Mouse (Mus musculus) olfactory bulb, adult 2 months (tissue): Measurements from ENCODE around the gene Vps26a.

ENCODE experiments used
- CTCF ChIP-seq: fragments of 200-500 bp; IDR thresholded peaks from 2 replicates; pipeline ENCODE4 v1.5.1; 2012; ENCODE audit warnings: low read depth, mild to moderate bottlenecking, low read length, moderate library complexity; ENCODE audit not compliant: insufficient read depth
- POLR2A ChIP-seq: fragments of 200-500 bp; IDR thresholded peaks from 2 replicates; pipeline ENCODE4 v1.6.1; 2012; ENCODE audit warnings: mild to moderate bottlenecking, low read depth, low read length, moderate library complexity; ENCODE audit not compliant: insufficient read depth

DNA sequence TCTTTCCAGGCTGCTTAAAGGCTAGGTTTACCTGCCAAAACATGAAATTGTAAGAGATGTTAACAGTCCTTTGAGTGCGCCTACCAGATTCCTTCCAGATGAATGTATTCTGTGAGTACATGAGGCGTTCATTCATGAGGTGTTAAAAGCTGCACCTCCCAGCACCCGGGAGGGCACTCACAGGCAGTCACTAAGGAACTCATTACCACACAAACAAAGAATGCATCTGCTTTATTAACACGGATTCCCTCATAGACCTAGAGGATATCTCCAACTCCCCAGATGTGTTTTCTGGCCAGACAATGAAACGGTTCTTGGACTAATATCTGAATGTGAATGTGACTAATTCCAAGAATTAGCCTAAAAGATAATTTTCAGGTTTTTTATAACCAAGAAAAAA lies 15.5 kb downstream of the Vps26a start:
- no peak for TF ChIP-seq CTCF
- TF ChIP-seq POLR2A = no peak
